Mouse (Mus musculus): ENCODE data around the gene Tram1l1.
"Not testable (repeated sequence)": the region's sequence is repeated elsewhere in the genome, so short reads cannot be mapped to it uniquely, and the experiment has no call there.

The Tram1l1 gene

GRCm38 (mm10) chr3:124320821-124321576 is at the start of gene Tram1l1:
Gene Tram1l1, plus strand, starts transcription at chr3:124320855.
- DNase-seq (ENCODE audit: low spot score), result no peak

- DNase-seq (ENCODE audit: low spot score), result no peak
These were observed 49.4 kb upstream of the Tram1l1 start for GRCm38 (mm10) chr3:124271229-124271628.

GRCm38 (mm10) chr3:124271668-124272067 is 49.0 kb upstream of the Tram1l1 start:
- no peak for DNase-seq (ENCODE audit: low spot score)

GRCm38 (mm10) chr3:124272465-124273089 is 48.1 kb upstream of the Tram1l1 start:
- no peak for DNase-seq (ENCODE audit: low spot score)

GRCm38 (mm10) chr3:124274928-124275609 is 45.6 kb upstream of the Tram1l1 start:
- not testable (repeated sequence) for DNase-seq (ENCODE audit: low spot score)

GRCm38 (mm10) chr3:124288936-124289335 is 31.7 kb upstream of the Tram1l1 start:
- DNase-seq (ENCODE audit: low spot score), result not testable (repeated sequence)

- DNase-seq (ENCODE audit: low spot score), result no peak
These were observed 1.4 kb upstream of the Tram1l1 start for GRCm38 (mm10) chr3:124319254-124319653.

GRCm38 (mm10) chr3:124320398-124320797 is 257 bp upstream of the Tram1l1 start:
- DNase-seq (ENCODE audit: low spot score), result no peak

GRCm38 (mm10) chr3:124346445-124346844 is 25.8 kb downstream of the Tram1l1 start:
- no peak for DNase-seq (ENCODE audit: low spot score)

GRCm38 (mm10) chr3:124357533-124357932 is 36.9 kb downstream of the Tram1l1 start:
- no peak for DNase-seq (ENCODE audit: low spot score)

GRCm38 (mm10) chr3:124372031-124372430 is 51.4 kb downstream of the Tram1l1 start:
- DNase-seq (ENCODE audit: low spot score), result no peak

All from lung, postnatal 25 days (tissue).